Comparison of ENCODE assay signal across 9 mouse cellular contexts in genomic region chr6:72233950-72234349, GRCm38 (mm10). TPM values are rescaled to one million over a fixed set of nuclear protein-coding genes. Genes with fewer than 3 reads are reported as not detected.
DNase-seq lines count a peak whose midpoint lies in the region; ATAC-seq and TF ChIP-seq lines count a peak whose summit lies in the region.
"Had no signal": no experiment of that assay in that cellular context is flagged by ENCODE, and none has a peak within 500 bp of the region (broad histone marks: within the 10 kb centered on the region; RNA-seq: fewer than 3 reads in every experiment).

No protein-coding gene starts in this region.

- peak overlapping the region; percentile 91 for H3K4me3 ChIP-seq in gastrocnemius, adult 2 months
- peak overlapping the region; percentile 61 for H3K4me3 ChIP-seq in C2C12 (ENCODE audit: insufficient read depth, poor library complexity, severe bottlenecking)
- peak overlapping the region; percentile 51 for H3K4me3 ChIP-seq in forebrain, postnatal 0 days (ENCODE audit: low read depth, low read length)
- H3K4me3 ChIP-seq in liver, embryonic 16.5 days (ENCODE audit: low read depth, low read length), result peak overlapping the region; percentile 54

- TF ChIP-seq CTCF in gastrocnemius, adult 2 months (IDR thresholded peaks at IDR 0.05), result no peak
- no peak for TF ChIP-seq CTCF in C2C12 (IDR thresholded peaks at IDR 0.05; ENCODE audit: control insufficient read depth, insufficient read depth, insufficient read length)
- TF ChIP-seq CTCF in forebrain, postnatal 0 days (IDR thresholded peaks at IDR 0.05; ENCODE audit: low read depth), result no peak

- H3K4me2 ChIP-seq in forebrain, postnatal 0 days (ENCODE audit: low read depth), result peak overlapping the region; percentile 100
- H3K4me2 ChIP-seq in liver, embryonic 16.5 days (ENCODE audit: low read depth, low read length), result no peak overlapping the region

- H3K9ac ChIP-seq in forebrain, postnatal 0 days, result peak overlapping the region; percentile 40
- no peak overlapping the region for H3K9ac ChIP-seq in liver, embryonic 16.5 days (ENCODE audit: low read depth, low read length)

- peaks cover 11% of the 10 kb centered on the region for H3K79me3 ChIP-seq in C2C12 (ENCODE audit: low read depth)

- H3K79me2 ChIP-seq in C2C12 (ENCODE audit: control insufficient read depth, insufficient read depth), result peaks cover 42% of the 10 kb centered on the region

- peak overlapping the region; percentile 91 for H3K27ac ChIP-seq in gastrocnemius, adult 2 months
- no peak overlapping the region for H3K27ac ChIP-seq in forebrain, postnatal 0 days (ENCODE audit: low read depth, low read length)
- no peak overlapping the region for H3K27ac ChIP-seq in liver, embryonic 16.5 days (ENCODE audit: low read length)

- ATAC-seq in forebrain, postnatal 0 days, result no peak
- ATAC-seq in liver, embryonic 16.5 days (ENCODE audit: low read depth), result no peak
- ATAC-seq in megakaryocyte progenitor cell, adult 5-6 weeks (replicated peaks; ENCODE audit: poor library complexity), result no peak

- no peak for DNase-seq in gastrocnemius, adult 2 months
- DNase-seq in gastrocnemius, adult 8-10 months (ENCODE audit: low spot score in 2 of 2), result no peak
- no peak for DNase-seq in forebrain, postnatal 0 days
- DNase-seq in adrenal gland, postnatal 10 days, result no peak
- DNase-seq in ovary, postnatal 36 days (ENCODE audit: low spot score), result no peak
- DNase-seq: thymus, adult 2 months had no signal

- H3K27me3 ChIP-seq in C2C12 (ENCODE audit: control insufficient read depth, insufficient read depth, insufficient read length), result no peaks in the 10 kb centered on the region
- peaks cover 7% of the 10 kb centered on the region; the same call in 1 of the 2 replicates for H3K27me3 ChIP-seq in forebrain, postnatal 0 days (ENCODE audit: insufficient read depth, low read length)
- peaks cover 83% of the 10 kb centered on the region for H3K27me3 ChIP-seq in liver, embryonic 16.5 days (ENCODE audit: control insufficient read depth, insufficient read depth, low read depth, low read length)

- no peaks in the 10 kb centered on the region for H3K9me3 ChIP-seq in forebrain, postnatal 0 days (ENCODE audit: low read length)
- no peaks in the 10 kb centered on the region for H3K9me3 ChIP-seq in liver, embryonic 16.5 days (replicated peaks; ENCODE audit: control insufficient read depth, low read length)

- peak overlapping the region; percentile 71 for H3ac ChIP-seq in C2C12 (ENCODE audit: control insufficient read depth, insufficient read length, low read depth)

- intact Hi-C loops in gastrocnemius, adult 2 months (cut with DNase I), result no loop called here

- 0% methylated on average over 13 of the region's 13 CpGs for WGBS in forebrain, postnatal 0 days
- WGBS in liver, embryonic 16.5 days (ENCODE audit: insufficient replicate concordance), result 2% methylated on average over 11 of the region's 13 CpGs

- no peaks in the 10 kb centered on the region; the same call in 1 of the 2 replicates for H3K4me1 ChIP-seq in forebrain, postnatal 0 days (ENCODE audit: insufficient read depth)
- no peaks in the 10 kb centered on the region; the same call in 1 of the 2 replicates for H3K4me1 ChIP-seq in liver, embryonic 16.5 days (ENCODE audit: control insufficient read depth, low read depth, low read length)

- H3K36me3 ChIP-seq in C2C12 (ENCODE audit: control insufficient read depth, insufficient read depth), result no peaks in the 10 kb centered on the region
- no peaks in the 10 kb centered on the region for H3K36me3 ChIP-seq in forebrain, postnatal 0 days (ENCODE audit: insufficient read depth)
- no peaks in the 10 kb centered on the region for H3K36me3 ChIP-seq in liver, embryonic 16.5 days (ENCODE audit: control insufficient read depth, insufficient read depth)

TF ChIP-seq in C2C12, 6 proteins besides CTCF, POLR2A, EP300 and RAD21:
- TF ChIP-seq MAX (IDR thresholded peaks at IDR 0.05) (no peak), FOSL1 (IDR thresholded peaks at IDR 0.05; ENCODE audit: insufficient read depth, low read length, poor library complexity, severe bottlenecking) (no peak), MYOG (IDR thresholded peaks at IDR 0.05; ENCODE audit: control insufficient read depth, extremely low read depth, insufficient read length) (no peak), USF1 (IDR thresholded peaks at IDR 0.05; ENCODE audit: low read depth) (no peak), MYOD1 (IDR thresholded peaks at IDR 0.05; ENCODE audit: control insufficient read depth, insufficient read length, low read depth) (no peak), CEBPB (IDR thresholded peaks at IDR 0.05; ENCODE audit: low read depth) (no peak)

RNA-seq across cellular contexts. Expression of gene Atoh8, which starts 1.4 kb away (rescaled TPM):
- 1 to 10 TPM; 3.3 to 9.2 TPM for total RNA-seq in gastrocnemius, adult 2 months (2021)
- total RNA-seq in gastrocnemius, adult 8-10 months (2022), result 1 to 10 TPM; 2.5 to 3.6 (median 3.2) TPM
- 34.4 TPM for polyA plus RNA-seq in C2C12 (2012; fragmentation: generic; extraction: Trizol)
- total RNA-seq in forebrain, postnatal 0 days (2014; rRNA removed), result 2.6 and 6.9 TPM in 2 replicates
- polyA plus RNA-seq in forebrain, postnatal 0 days (2015; fragmentation: Nextera tagmentation; extraction: Ambion mirVana), result 3.9 TPM in 2 replicates
- polyA plus RNA-seq in liver, embryonic 16.5 days (2015; fragmentation: Nextera tagmentation; extraction: Ambion mirVana), result 0.90 and 0.92 TPM in 2 replicates
- total RNA-seq in megakaryocyte progenitor cell, adult 5-6 weeks (2015), result not detected in 2 replicates
- not detected in 2 replicates for total RNA-seq in megakaryocyte progenitor cell, adult 5-6 weeks (2017)
- total RNA-seq in adrenal gland, postnatal 10 days (2021), result 1 to 10 TPM; 7.0 to 7.9 TPM
